In the genomic region with DNA sequence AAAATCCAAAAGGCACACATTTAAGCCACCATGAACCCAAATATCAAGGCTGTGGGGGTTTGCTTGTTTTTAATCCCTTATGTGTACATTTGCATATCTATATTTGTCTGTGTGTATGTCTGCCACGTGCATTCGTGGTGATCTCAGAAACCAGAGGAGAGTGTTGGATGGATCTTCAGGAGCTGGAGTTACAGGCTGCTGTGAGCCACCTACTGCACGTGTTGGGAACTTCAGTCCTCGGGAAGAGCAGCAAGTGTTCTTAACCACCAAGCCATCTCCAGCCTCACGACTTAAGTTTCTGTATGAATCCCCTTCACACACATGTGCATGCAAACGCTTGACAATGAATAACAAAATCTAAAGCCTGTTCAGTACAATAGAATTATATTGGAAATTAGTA, we compare ENCODE assay signal across 11 mouse cellular contexts. TPM values are rescaled to one million over a fixed set of nuclear protein-coding genes. Genes with fewer than 3 reads are reported as not detected.
DNase-seq lines count a peak whose midpoint lies in the region; ATAC-seq and TF ChIP-seq lines count a peak whose summit lies in the region.
"Had no signal": no experiment of that assay in that cellular context is flagged by ENCODE, and none has a peak within 500 bp of the region (broad histone marks: within the 10 kb centered on the region; RNA-seq: fewer than 3 reads in every experiment).

No protein-coding gene starts in this region.

- H3K4me3 ChIP-seq in liver, embryonic 12.5 days = no peak overlapping the region
- H3K4me3 ChIP-seq in embryonic fibroblast, embryonic 13.5 days (ENCODE audit: insufficient read depth, low read length) = no peak overlapping the region
- no peak overlapping the region for H3K4me3 ChIP-seq in thymus, adult 2 months (ENCODE audit: control insufficient read depth, insufficient read depth, low read length)
- H3K4me3 ChIP-seq: embryonic facial prominence, embryonic 12.5 days had no signal

- H3K27me3 ChIP-seq in liver, embryonic 12.5 days (replicated peaks) = peaks cover 25% of the 10 kb centered on the region; the same call in 1 of the 2 replicates
- H3K27me3 ChIP-seq in thymus, adult 2 months (ENCODE audit: control insufficient read depth, insufficient read depth, low read length) = no peaks in the 10 kb centered on the region; the same call in 1 of the 2 replicates
- H3K27me3 ChIP-seq: embryonic facial prominence, embryonic 12.5 days had no signal

- no peak overlapping the region for H3K9ac ChIP-seq in liver, embryonic 12.5 days
- H3K9ac ChIP-seq: embryonic facial prominence, embryonic 12.5 days had no signal

- no peak for ATAC-seq in liver, embryonic 12.5 days

- no peaks in the 10 kb centered on the region for H3K36me3 ChIP-seq in liver, embryonic 12.5 days
- H3K36me3 ChIP-seq in thymus, adult 2 months (ENCODE audit: control insufficient read depth, insufficient read depth, low read length) = no peaks in the 10 kb centered on the region
- H3K36me3 ChIP-seq: embryonic facial prominence, embryonic 12.5 days had no signal

- WGBS in liver, embryonic 12.5 days (ENCODE audit: insufficient replicate concordance) = 13% methylated on average over 6 of the region's 6 CpGs
- 14% methylated on average over 6 of the region's 6 CpGs for WGBS in thymus, adult 2 months

- TF ChIP-seq CTCF in embryonic fibroblast, embryonic 13.5 days (IDR thresholded peaks at IDR 0.05; ENCODE audit: borderline replicate concordance, insufficient read depth, low read length) = peak; percentile 32; the same call in 1 of the 2 replicates
- no peak for TF ChIP-seq CTCF in thymus, adult 2 months (IDR thresholded peaks at IDR 0.05; ENCODE audit: borderline replicate concordance, control insufficient read depth, extremely low read depth, insufficient read depth, low read length, poor library complexity)

- TF ChIP-seq POLR2A in embryonic fibroblast, embryonic 13.5 days (IDR thresholded peaks at IDR 0.05; ENCODE audit: low read depth, low read length) = no peak
- no peak for TF ChIP-seq POLR2A in thymus, adult 2 months (IDR thresholded peaks at IDR 0.05; ENCODE audit: control insufficient read depth, extremely low read depth, insufficient read depth, low read length, poor library complexity)

- DNase-seq in adrenal gland, postnatal 10 days = peak; percentile 33
- no peak for DNase-seq in adrenal gland, adult 18-20 months (ENCODE audit: low spot score in 2 of 2)
- peak; percentile 25 for DNase-seq in liver
- DNase-seq in lung, postnatal 4 days = peak; percentile 36 to 44
- no peak for DNase-seq in spleen, postnatal 4 days (ENCODE audit: low spot score in 2 of 2)
- no peak for DNase-seq in thymus, adult 2 months

- no peaks in the 10 kb centered on the region for H3K4me1 ChIP-seq in liver, embryonic 12.5 days
- no peaks in the 10 kb centered on the region for H3K4me1 ChIP-seq in embryonic fibroblast, embryonic 13.5 days (ENCODE audit: control insufficient read depth, insufficient read depth, low read length)
- H3K4me1 ChIP-seq in thymus, adult 2 months (replicated peaks; ENCODE audit: control insufficient read depth, insufficient read depth, low read length) = no peaks in the 10 kb centered on the region
- H3K4me1 ChIP-seq: embryonic facial prominence, embryonic 12.5 days had no signal

- H3K9me3 ChIP-seq in liver, embryonic 12.5 days (replicated peaks) = no peaks in the 10 kb centered on the region
- H3K9me3 ChIP-seq: embryonic facial prominence, embryonic 12.5 days had no signal

- H3K4me2 ChIP-seq in liver, embryonic 12.5 days = no peak overlapping the region
- H3K4me2 ChIP-seq: embryonic facial prominence, embryonic 12.5 days had no signal

- no peak overlapping the region for H3K27ac ChIP-seq in liver, embryonic 12.5 days
- no peak overlapping the region for H3K27ac ChIP-seq in embryonic fibroblast, embryonic 13.5 days (ENCODE audit: insufficient read depth, low read length)
- no peak overlapping the region for H3K27ac ChIP-seq in thymus, adult 2 months (ENCODE audit: control insufficient read depth, insufficient read depth, low read length)
- H3K27ac ChIP-seq: embryonic facial prominence, embryonic 12.5 days had no signal

RNA-seq across cellular contexts. Expression of a gene that starts 7.9 kb away (rescaled TPM):
- total RNA-seq in adrenal gland, postnatal 10 days (2021) = not detected
- total RNA-seq in adrenal gland, adult 18-20 months (2021) = not detected
- not detected in 2 replicates for polyA plus RNA-seq in liver, embryonic 12.5 days (2016; fragmentation: Nextera tagmentation; extraction: Ambion mirVana)
- not detected in 2 replicates for polyA plus RNA-seq in embryonic fibroblast, embryonic 13.5 days (2011; ENCODE audit: insufficient read length, low read depth, missing spikeins)
- not detected in 2 replicates for polyA plus RNA-seq in thymus, adult 2 months (2012; rRNA removed)
- total RNA-seq: layer of hippocampus, adult 8-10 months had no signal
- polyA plus RNA-seq: embryonic facial prominence, embryonic 12.5 days; neural tube, embryonic 14.5 days had no signal

RNA-seq across cellular contexts. Expression of a gene that starts 45.4 kb away (rescaled TPM):
- 1 to 10 TPM; 1.2 to 5.4 TPM for total RNA-seq in adrenal gland, postnatal 10 days (2021)
- 10 to 100 TPM in 1 of 2 experiments, 1 to 10 TPM in 1; 6.0 to 30.7 TPM for total RNA-seq in adrenal gland, adult 18-20 months (2021)
- polyA plus RNA-seq in liver, embryonic 12.5 days (2016; fragmentation: Nextera tagmentation; extraction: Ambion mirVana) = 2.3 and 2.4 TPM in 2 replicates
- polyA plus RNA-seq in embryonic fibroblast, embryonic 13.5 days (2011; ENCODE audit: insufficient read length, low read depth, missing spikeins) = 2.6 and 6.3 TPM in 2 replicates
- 3.2 and 4.2 TPM in 2 replicates for polyA plus RNA-seq in thymus, adult 2 months (2012; rRNA removed)

Comparison
In these comparisons a context has a peak if more than half of its experiments do, and no peak if none do; other contexts are left out.
1. DNase-seq: peak in adrenal gland, postnatal 10 days (single experiment), liver (single experiment) and lung, postnatal 4 days (2 of 2); none in adrenal gland, adult 18-20 months (0 of 2), spleen, postnatal 4 days (0 of 2) and thymus, adult 2 months (single experiment).